Mouse (Mus musculus): ENCODE results near the gene Tppp3.

Tppp3 gene

GRCm38 (mm10) chr8:105433021-105433420 lies 38.3 kb downstream of the Tppp3 start:
- no peak for DNase-seq (ENCODE audit: low read depth, low spot score)

- no peak for DNase-seq (ENCODE audit: low read depth, low spot score)
Measured at GRCm38 (mm10) chr8:105431743-105432515, 39.4 kb downstream of the Tppp3 start.

GRCm38 (mm10) chr8:105426878-105427277 lies 44.4 kb downstream of the Tppp3 start:
- no peak for DNase-seq (ENCODE audit: low read depth, low spot score)

GRCm38 (mm10) chr8:105422006-105422405 lies 49.3 kb downstream of the Tppp3 start:
- DNase-seq (ENCODE audit: low read depth, low spot score): no peak

GRCm38 (mm10) chr8:105419800-105420199 lies 51.5 kb downstream of the Tppp3 start:
- DNase-seq (ENCODE audit: low read depth, low spot score): no peak

GRCm38 (mm10) chr8:105418992-105419391 lies 52.3 kb downstream of the Tppp3 start:
- no peak for DNase-seq (ENCODE audit: low read depth, low spot score)
